Mouse (Mus musculus): ENCODE measurements around the gene Ptgs2.

The Ptgs2 gene

GRCm38 (mm10) chr1:150147272-150147671 is 47.4 kb downstream of the Ptgs2 start:
- DNase-seq (ENCODE audit: low spot score in 2 of 2), result no peak

GRCm38 (mm10) chr1:150151411-150151810 is 51.6 kb downstream of the Ptgs2 start:
- DNase-seq (ENCODE audit: low spot score in 2 of 2), result no peak

All from thymus, postnatal 10 days (tissue).